Mouse (Mus musculus): ENCODE results near the gene Ppm1m. TPM values are rescaled to one million over a fixed set of nuclear protein-coding genes. Genes with fewer than 3 reads are reported as not detected.
"Not testable (repeated sequence)": the region's sequence is repeated elsewhere in the genome, so short reads cannot be mapped to it uniquely, and the experiment has no call there.

Gene Ppm1m
- polyA plus RNA-seq, 1 experiment, result 0.45 TPM

DNA sequence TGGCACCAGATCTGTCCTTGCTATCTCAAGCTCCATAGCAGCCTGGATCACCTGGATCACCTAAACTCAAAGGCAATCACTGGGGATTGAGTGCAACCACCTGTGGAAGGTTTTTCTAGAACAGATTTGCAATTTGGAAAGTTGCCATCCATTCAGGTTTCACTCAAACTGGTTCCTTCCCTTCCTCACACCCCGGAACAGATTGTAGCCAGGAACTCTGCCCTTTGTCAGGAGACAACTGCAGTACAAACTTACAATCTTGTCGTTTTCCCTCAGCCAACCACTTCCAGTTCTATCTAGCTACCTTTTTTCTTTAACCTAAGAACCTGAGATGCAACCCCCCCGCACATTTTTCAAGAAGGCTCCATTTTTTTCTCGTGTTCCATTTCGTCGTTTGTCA, 29.6 kb downstream of the Ppm1m start:
- H3K4me1 ChIP-seq (ENCODE audit: control insufficient read depth), result peaks cover 38% of the 10 kb centered on the region
- H3K27me3 ChIP-seq (ENCODE audit: control insufficient read depth), result no peaks in the 10 kb centered on the region; the same call in 1 of the 2 replicates
- H3K36me3 ChIP-seq (ENCODE audit: control insufficient read depth), result peaks cover 15% of the 10 kb centered on the region
- H3K9me3 ChIP-seq (ENCODE audit: control insufficient read depth, low read length), result no peaks in the 10 kb centered on the region
- no peak overlapping the region for H3K4me3 ChIP-seq (replicated peaks)
- TF ChIP-seq GATA1 (IDR thresholded peaks at IDR 0.05; ENCODE audit: low read length), result no peak
- no peak for TF ChIP-seq TAL1 (IDR thresholded peaks at IDR 0.05; ENCODE audit: low read length)

DNA sequence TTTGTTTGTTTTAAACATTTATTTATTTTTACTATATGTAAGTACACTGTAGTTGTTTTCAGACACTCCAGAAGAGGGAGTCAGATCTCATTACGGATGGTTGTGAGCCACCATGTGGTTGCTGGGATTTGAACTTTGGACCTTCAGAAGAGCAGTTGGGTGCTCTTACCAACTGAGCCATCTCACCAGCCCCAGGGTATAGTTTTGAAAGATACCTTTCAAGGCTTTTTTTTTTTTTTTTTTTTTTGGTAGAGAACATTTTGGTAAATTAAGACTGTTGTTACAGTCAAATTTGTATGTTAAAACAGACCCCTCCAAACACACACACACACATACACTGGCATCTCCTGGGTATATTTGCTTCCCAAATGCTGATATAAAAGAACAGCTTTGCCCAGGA, 30.5 kb downstream of the Ppm1m start:
- not testable (repeated sequence) for H3K27me3 ChIP-seq (ENCODE audit: control insufficient read depth); H3K36me3 ChIP-seq (ENCODE audit: control insufficient read depth); H3K9me3 ChIP-seq (ENCODE audit: control insufficient read depth, low read length); H3K4me3 ChIP-seq (replicated peaks)
- peaks cover 32% of the 10 kb centered on the region for H3K4me1 ChIP-seq (ENCODE audit: control insufficient read depth)

DNA sequence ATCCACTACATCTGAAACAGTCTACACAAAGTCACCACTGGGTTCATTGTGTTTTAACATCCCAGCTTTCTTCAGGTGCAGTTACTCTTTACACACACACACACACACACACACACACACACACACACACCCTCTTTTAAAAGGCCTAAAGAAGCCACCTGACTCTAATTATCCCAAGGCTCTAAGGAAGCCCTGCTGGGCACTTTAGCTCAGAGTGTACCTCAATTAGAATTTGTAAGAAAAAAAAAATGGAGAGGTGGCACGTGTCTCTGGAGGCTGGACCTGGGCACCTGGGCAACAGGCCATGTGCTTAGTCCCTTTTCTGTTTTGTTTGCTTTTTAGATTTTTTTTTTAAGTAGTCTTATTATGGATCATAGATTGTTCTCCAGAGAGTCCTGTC, 31.8 kb downstream of the Ppm1m start:
- Histone ChIP-seq H3K36me3 (ENCODE audit: control insufficient read depth) (no peaks in the 10 kb centered on the region), H3K4me3 (replicated peaks) (no peak overlapping the region), H3K9me3 (ENCODE audit: control insufficient read depth, low read length) (no peaks in the 10 kb centered on the region), H3K27me3 (ENCODE audit: control insufficient read depth) (peaks cover 4% of the 10 kb centered on the region), H3K4me1 (ENCODE audit: control insufficient read depth) (peaks cover 21% of the 10 kb centered on the region)
- TF ChIP-seq TAL1 (IDR thresholded peaks at IDR 0.05; ENCODE audit: low read length), result no peak
- no peak for TF ChIP-seq GATA1 (IDR thresholded peaks at IDR 0.05; ENCODE audit: low read length)

DNA sequence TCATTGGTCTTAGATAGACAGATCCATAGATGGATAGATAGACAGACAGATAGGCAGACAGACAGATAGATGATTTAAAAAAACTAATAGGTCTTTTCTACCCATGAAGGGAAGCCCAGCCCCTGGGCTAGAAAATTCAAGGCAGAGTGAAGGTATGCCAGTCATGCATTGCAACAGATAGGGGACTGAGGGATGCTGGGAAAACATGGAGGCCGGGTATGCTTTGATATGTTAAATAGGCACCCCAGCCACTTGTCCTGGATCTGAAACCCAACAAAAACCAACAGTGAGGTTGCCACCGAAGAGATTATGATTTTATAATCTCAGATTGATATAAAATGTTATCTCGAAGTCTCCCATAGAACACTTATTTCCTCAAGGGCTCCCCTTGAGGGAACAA, 32.3 kb downstream of the Ppm1m start:
- Histone ChIP-seq H3K9me3 (ENCODE audit: control insufficient read depth, low read length) (no peaks in the 10 kb centered on the region), H3K36me3 (ENCODE audit: control insufficient read depth) (no peaks in the 10 kb centered on the region), H3K4me3 (replicated peaks) (no peak overlapping the region), H3K27me3 (ENCODE audit: control insufficient read depth) (peaks cover 4% of the 10 kb centered on the region), H3K4me1 (ENCODE audit: control insufficient read depth) (peaks cover 19% of the 10 kb centered on the region)
- TF ChIP-seq TAL1 (IDR thresholded peaks at IDR 0.05; ENCODE audit: low read length) (no peak), GATA1 (IDR thresholded peaks at IDR 0.05; ENCODE audit: low read length) (no peak)

DNA sequence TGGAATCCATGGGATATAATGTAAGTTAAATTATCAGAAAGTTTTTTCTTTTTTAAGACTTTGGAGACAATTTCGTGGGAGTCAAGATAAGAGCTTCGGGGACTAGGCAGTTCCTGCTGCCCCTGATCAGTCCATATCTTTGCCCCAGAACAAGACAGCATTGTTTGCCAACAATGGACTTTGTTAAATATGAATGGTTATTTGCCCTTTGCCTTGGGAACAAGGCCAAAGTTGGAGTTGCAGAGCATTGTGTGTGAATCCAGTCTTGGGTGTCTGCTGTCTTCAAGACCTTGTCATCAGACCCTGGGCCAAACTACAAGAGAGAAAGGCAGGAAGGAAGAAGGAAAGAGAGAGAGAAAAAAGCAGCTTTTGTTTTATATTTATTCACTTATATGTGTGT, 32.8 kb downstream of the Ppm1m start:
- H3K4me3 ChIP-seq (replicated peaks), result no peak overlapping the region
- peaks cover 18% of the 10 kb centered on the region for H3K4me1 ChIP-seq (ENCODE audit: control insufficient read depth)
- TF ChIP-seq GATA1 (IDR thresholded peaks at IDR 0.05; ENCODE audit: low read length) (no peak), TAL1 (IDR thresholded peaks at IDR 0.05; ENCODE audit: low read length) (no peak)
- no peaks in the 10 kb centered on the region for H3K9me3 ChIP-seq (ENCODE audit: control insufficient read depth, low read length)
- H3K27me3 ChIP-seq (ENCODE audit: control insufficient read depth), result peaks cover 4% of the 10 kb centered on the region
- H3K36me3 ChIP-seq (ENCODE audit: control insufficient read depth), result no peaks in the 10 kb centered on the region

DNA sequence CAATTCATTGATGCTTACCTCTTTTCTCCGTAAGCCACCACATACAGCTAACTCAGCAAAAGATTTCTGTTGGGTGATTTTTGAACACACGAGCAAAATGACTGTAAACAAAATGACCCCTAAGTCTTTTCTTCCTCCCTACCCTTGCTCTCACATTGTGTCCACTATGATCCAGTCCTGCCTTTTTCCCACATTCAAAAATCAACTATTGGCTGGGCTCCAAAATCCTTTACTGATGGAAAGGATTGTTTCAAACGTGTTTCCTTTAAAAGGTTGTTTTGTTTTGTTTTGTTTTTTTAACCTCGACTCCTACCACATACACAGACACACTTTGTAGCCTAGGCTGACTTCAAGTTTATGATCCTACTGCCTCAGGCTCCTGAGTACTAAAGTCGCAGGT, 39.1 kb downstream of the Ppm1m start:
- no peaks in the 10 kb centered on the region for H3K9me3 ChIP-seq (ENCODE audit: control insufficient read depth, low read length)
- H3K4me1 ChIP-seq (ENCODE audit: control insufficient read depth), result peaks cover 24% of the 10 kb centered on the region
- no peak for TF ChIP-seq TAL1 (IDR thresholded peaks at IDR 0.05; ENCODE audit: low read length)
- no peak for TF ChIP-seq GATA1 (IDR thresholded peaks at IDR 0.05; ENCODE audit: low read length)
- peaks cover 4% of the 10 kb centered on the region for H3K27me3 ChIP-seq (ENCODE audit: control insufficient read depth)
- peak overlapping the region; percentile 87 for H3K4me3 ChIP-seq (replicated peaks)
- peaks cover 5% of the 10 kb centered on the region; the same call in 1 of the 2 replicates for H3K36me3 ChIP-seq (ENCODE audit: control insufficient read depth)

DNA sequence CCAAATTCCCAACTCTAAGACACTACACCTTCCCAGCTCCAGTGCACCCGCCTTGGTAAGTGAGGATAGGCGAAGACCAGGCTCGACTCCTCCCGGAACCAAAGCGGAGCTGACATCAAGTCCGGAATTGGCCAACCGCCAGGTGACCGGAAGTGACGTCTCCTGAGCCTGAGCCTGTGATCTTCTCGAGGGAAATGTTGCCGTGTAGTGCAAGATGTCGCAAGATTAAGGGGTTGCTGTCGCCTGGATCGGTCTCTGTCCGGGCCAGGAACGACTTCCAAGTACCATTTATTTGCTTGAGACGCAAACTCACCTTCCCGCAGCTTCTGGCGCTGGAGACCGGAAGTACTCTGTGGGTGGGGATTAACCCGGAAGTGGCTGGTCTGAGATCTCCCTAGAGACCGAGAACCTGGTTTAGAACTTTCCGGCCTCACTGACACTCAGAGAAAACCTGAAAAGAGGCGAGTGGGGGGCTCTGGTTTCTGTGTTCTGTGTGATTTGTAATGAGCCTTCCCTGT, 39.7 kb downstream of the Ppm1m start:
- peaks cover 24% of the 10 kb centered on the region for H3K4me1 ChIP-seq (ENCODE audit: control insufficient read depth)
- H3K9me3 ChIP-seq (ENCODE audit: control insufficient read depth, low read length), result no peaks in the 10 kb centered on the region
- H3K36me3 ChIP-seq (ENCODE audit: control insufficient read depth), result peaks cover 5% of the 10 kb centered on the region; the same call in 1 of the 2 replicates
- peak overlapping the region; percentile 87 for H3K4me3 ChIP-seq (replicated peaks)
- TF ChIP-seq TAL1 (IDR thresholded peaks at IDR 0.05; ENCODE audit: low read length), result no peak
- no peak for TF ChIP-seq GATA1 (IDR thresholded peaks at IDR 0.05; ENCODE audit: low read length)
- peaks cover 4% of the 10 kb centered on the region for H3K27me3 ChIP-seq (ENCODE audit: control insufficient read depth)

DNA sequence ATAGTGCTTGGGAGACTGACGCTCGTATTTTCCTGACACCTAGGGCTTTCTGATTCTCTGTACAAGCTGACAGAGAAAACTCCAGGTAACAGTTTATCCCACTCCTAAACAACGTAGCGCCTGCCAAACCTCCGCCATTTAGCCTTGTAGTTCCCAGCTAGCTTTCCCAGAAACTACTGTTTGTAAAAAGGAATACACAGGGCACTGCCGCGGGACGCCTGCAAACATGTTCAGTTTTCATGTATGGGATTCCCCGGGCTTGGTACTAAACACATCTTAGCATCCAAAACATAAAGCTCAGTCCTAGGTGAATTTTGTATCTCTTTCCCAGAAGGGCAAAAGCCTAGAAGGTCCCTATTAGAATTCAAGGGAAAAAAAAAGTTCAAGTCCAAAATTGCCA, 40.3 kb downstream of the Ppm1m start:
- TF ChIP-seq TAL1 (IDR thresholded peaks at IDR 0.05; ENCODE audit: low read length) (no peak), GATA1 (IDR thresholded peaks at IDR 0.05; ENCODE audit: low read length) (no peak)
- Histone ChIP-seq H3K36me3 (ENCODE audit: control insufficient read depth) (peaks cover 5% of the 10 kb centered on the region; the same call in 1 of the 2 replicates), H3K4me3 (replicated peaks) (peak overlapping the region; percentile 87), H3K27me3 (ENCODE audit: control insufficient read depth) (peaks cover 4% of the 10 kb centered on the region), H3K4me1 (ENCODE audit: control insufficient read depth) (peaks cover 24% of the 10 kb centered on the region), H3K9me3 (ENCODE audit: control insufficient read depth, low read length) (no peaks in the 10 kb centered on the region)

DNA sequence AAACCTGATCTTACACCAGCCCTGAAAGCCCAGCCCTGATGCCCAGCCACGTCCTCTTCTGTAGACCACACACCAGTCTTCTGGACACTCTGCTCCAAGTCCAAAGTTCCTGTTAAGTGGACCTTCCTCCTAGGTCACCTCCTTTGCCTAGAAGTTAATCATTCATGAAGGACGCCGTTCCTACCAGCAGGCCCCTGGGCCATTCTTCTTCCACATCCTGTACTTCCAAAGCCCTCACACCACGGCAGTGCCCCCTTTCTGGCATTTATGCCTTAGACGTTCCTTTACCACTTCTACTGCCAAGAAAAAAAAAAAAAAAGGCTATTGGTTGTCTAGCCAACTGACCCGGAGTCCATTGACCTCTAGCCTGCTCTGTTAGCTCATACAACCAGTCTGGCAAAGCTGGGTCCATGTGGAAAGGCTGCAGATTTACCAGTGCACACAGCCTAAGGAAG, 41.5 kb downstream of the Ppm1m start, which contains the start of gene Glyctk:
Gene Glyctk (minus strand): TSS at position 102 of the 455 bp plus-strand sequence.
- H3K4me3 ChIP-seq (replicated peaks), result peak within 1 kb of the TSS; percentile 49
- H3K9me3 ChIP-seq (ENCODE audit: control insufficient read depth, low read length), result no peaks in the 10 kb centered on the region
- peaks cover 24% of the 10 kb centered on the region for H3K4me1 ChIP-seq (ENCODE audit: control insufficient read depth)
- H3K36me3 ChIP-seq (ENCODE audit: control insufficient read depth), result peaks cover 5% of the 10 kb centered on the region; the same call in 1 of the 2 replicates
- no peaks in the 10 kb centered on the region; the same call in 1 of the 2 replicates for H3K27me3 ChIP-seq (ENCODE audit: control insufficient read depth)
- TF ChIP-seq GATA1 (IDR thresholded peaks at IDR 0.05; ENCODE audit: low read length), result no peak
- TF ChIP-seq TAL1 (IDR thresholded peaks at IDR 0.05; ENCODE audit: low read length), result no peak

DNA sequence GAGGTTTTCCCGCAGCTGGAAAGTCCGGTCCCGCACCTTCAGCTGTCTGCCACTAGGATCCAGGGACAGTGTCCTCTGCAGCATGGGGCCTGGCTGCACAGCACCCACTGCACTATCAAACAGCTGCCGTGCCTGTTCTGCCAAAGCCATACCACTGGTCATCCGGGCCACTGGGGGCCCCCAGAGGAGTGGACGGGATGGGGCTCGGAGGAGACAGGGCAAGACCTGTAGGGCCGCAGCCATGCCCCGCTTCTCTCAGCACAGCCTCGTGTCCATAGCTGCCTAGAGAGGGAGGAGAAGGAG, 42.0 kb downstream of the Ppm1m start:
- peak overlapping the region; percentile 49 for H3K4me3 ChIP-seq (replicated peaks)
- H3K36me3 ChIP-seq (ENCODE audit: control insufficient read depth), result peaks cover 5% of the 10 kb centered on the region; the same call in 1 of the 2 replicates
- TF ChIP-seq TAL1 (IDR thresholded peaks at IDR 0.05; ENCODE audit: low read length), result no peak
- no peak for TF ChIP-seq GATA1 (IDR thresholded peaks at IDR 0.05; ENCODE audit: low read length)
- H3K4me1 ChIP-seq (ENCODE audit: control insufficient read depth), result peaks cover 24% of the 10 kb centered on the region
- H3K27me3 ChIP-seq (ENCODE audit: control insufficient read depth), result no peaks in the 10 kb centered on the region
- H3K9me3 ChIP-seq (ENCODE audit: control insufficient read depth, low read length), result no peaks in the 10 kb centered on the region
